Mouse (Mus musculus) lung, adult 2 months (tissue): ENCODE measurements around the gene Xpo6. TPM values are rescaled to one million over a fixed set of nuclear protein-coding genes. Genes with fewer than 3 reads are reported as not detected.

Experiments used
- DNase-seq: peaks from one replicate; pipeline ENCODE4 v3.0.0; 2022
- H3K4me1 ChIP-seq: fragments of 200-500 bp; 2 replicates; pipeline ENCODE4 v1.6.1; 2011; ENCODE audit warnings: low read length; ENCODE audit not compliant: control insufficient read depth, insufficient read depth
- H3K4me3 ChIP-seq: fragments of 200-500 bp; replicated peaks from 2 replicates; pipeline ENCODE3; 2011; ENCODE audit warnings: low read depth, mild to moderate bottlenecking, control low read depth, low read length; ENCODE audit errors: extremely low read depth
- CTCF ChIP-seq: fragments of 200-500 bp; IDR thresholded peaks from 2 replicates; pipeline ENCODE4 v1.5.1; 2011; ENCODE audit warnings: mild to moderate bottlenecking, low read length, control low read depth; ENCODE audit not compliant: insufficient read depth
- POLR2A ChIP-seq: fragments of 200-500 bp; IDR thresholded peaks from 2 replicates; pipeline ENCODE4 v1.6.1; 2011; ENCODE audit warnings: low read depth, mild to moderate bottlenecking, control low read depth, low read length, borderline replicate concordance; ENCODE audit errors: extremely low read depth
- WGBS: fragments of 180-500 bp; shearing (Covaris S2); methylation state at CpG from one replicate; pipeline ENCODE4 v1.1.7; 2018; 5-methylcytosine and 5-hydroxymethylcytosine counted together
- polyA plus RNA-seq: library from polyadenylated mRNA; depleted of rRNA; stranded (reverse); fragments of >200 nt; gene quantifications from 2 replicates; pipeline ENCODE4 v1.2.3, GENCODE M21; 2012

Gene Xpo6
- polyA plus RNA-seq, 1 experiment: 163 TPM

- H3K4me3 ChIP-seq: no peak overlapping the region
- TF ChIP-seq POLR2A (no peak), CTCF (no peak)
- 98% methylated on average over 7 of the region's 7 CpGs for WGBS
These were observed 101.0 kb downstream of the Xpo6 start for GRCm38 (mm10) chr7:126099163-126099775.

GRCm38 (mm10) chr7:126097219-126097915 is 102.9 kb downstream of the Xpo6 start:
- no peak for DNase-seq
- Histone ChIP-seq H3K4me1 (peaks cover 9% of the 10 kb centered on the region; the same call in 1 of the 2 replicates), H3K4me3 (no peak overlapping the region)
- TF ChIP-seq CTCF: no peak
- no peak for TF ChIP-seq POLR2A
- WGBS: 51% methylated on average over 7 of the region's 9 CpGs

More at GRCm38 (mm10) chr7:126099163-126099775, 101.0 kb downstream of the Xpo6 start:
- peaks cover 9% of the 10 kb centered on the region; the same call in 1 of the 2 replicates for H3K4me1 ChIP-seq
- DNase-seq: no peak

- DNase-seq: no peak
- no peak for TF ChIP-seq CTCF
- TF ChIP-seq POLR2A: no peak
- Histone ChIP-seq H3K4me1 (peaks cover 9% of the 10 kb centered on the region; the same call in 1 of the 2 replicates), H3K4me3 (no peak overlapping the region)
- WGBS: 36% methylated on average over 5 of the region's 5 CpGs
These were observed 103.7 kb downstream of the Xpo6 start for GRCm38 (mm10) chr7:126096596-126096995.

- 82% methylated on average over 5 of the region's 5 CpGs for WGBS
- H3K4me1 ChIP-seq: peaks cover 6% of the 10 kb centered on the region; the same call in 1 of the 2 replicates
- no peak for DNase-seq
- TF ChIP-seq CTCF: no peak
- TF ChIP-seq POLR2A: no peak
- H3K4me3 ChIP-seq: no peak overlapping the region
These were observed 105.6 kb downstream of the Xpo6 start for GRCm38 (mm10) chr7:126094738-126095137.

- Histone ChIP-seq H3K4me3 (no peak overlapping the region), H3K4me1 (peaks cover 6% of the 10 kb centered on the region; the same call in 1 of the 2 replicates)
- TF ChIP-seq POLR2A (no peak), CTCF (no peak)
- 46% methylated on average over 3 of the region's 3 CpGs for WGBS
- DNase-seq: no peak
These were observed 107.1 kb downstream of the Xpo6 start for GRCm38 (mm10) chr7:126093162-126093561.

- peak; percentile 34 for DNase-seq
- 0 out of 2 replicates have a peak, but pooled peaks cover 2% of the 10 kb centered on the region for H3K4me1 ChIP-seq
- TF ChIP-seq POLR2A: no peak
- peak; percentile 88 for TF ChIP-seq CTCF
- H3K4me3 ChIP-seq: no peak overlapping the region
- 11% methylated on average over 6 of the region's 6 CpGs for WGBS
These were observed 110.5 kb downstream of the Xpo6 start for GRCm38 (mm10) chr7:126089782-126090181.

- no peak for DNase-seq
- 19% methylated on average over 6 of the region's 6 CpGs for WGBS
- TF ChIP-seq CTCF (no peak), POLR2A (no peak)
- H3K4me3 ChIP-seq: no peak overlapping the region
- 0 out of 2 replicates have a peak, but pooled peaks cover 2% of the 10 kb centered on the region for H3K4me1 ChIP-seq
These were observed 112.1 kb downstream of the Xpo6 start for GRCm38 (mm10) chr7:126088155-126088554.

GRCm38 (mm10) chr7:126087602-126088001 is 112.7 kb downstream of the Xpo6 start:
- Histone ChIP-seq H3K4me3 (no peak overlapping the region), H3K4me1 (0 out of 2 replicates have a peak, but pooled peaks cover 2% of the 10 kb centered on the region)
- 50% methylated on average over 10 of the region's 10 CpGs for WGBS
- DNase-seq: no peak
- TF ChIP-seq POLR2A (no peak), CTCF (no peak)

- TF ChIP-seq POLR2A (no peak), CTCF (no peak)
- no peak for DNase-seq
- Histone ChIP-seq H3K4me1 (0 out of 2 replicates have a peak, but pooled peaks cover 2% of the 10 kb centered on the region), H3K4me3 (no peak overlapping the region)
- 19% methylated on average over 6 of the region's 6 CpGs for WGBS
These were observed 114.0 kb downstream of the Xpo6 start for GRCm38 (mm10) chr7:126086321-126086741.
